Mouse (Mus musculus): Measurements from ENCODE around the gene Ewsr1. TPM values are rescaled to one million over a fixed set of nuclear protein-coding genes. Genes with fewer than 3 reads are reported as not detected.

Ewsr1 gene
- total and polyA plus RNA-seq, 2 experiments from 2014 or later = 355 to 390 TPM

- Histone ChIP-seq H3K27me3 (ENCODE audit: insufficient read depth, low read length) (no peaks in the 10 kb centered on the region), H3K4me1 (ENCODE audit: insufficient read depth) (no peaks in the 10 kb centered on the region), H3K9me3 (ENCODE audit: low read length) (no peaks in the 10 kb centered on the region), H3K4me2 (ENCODE audit: low read depth) (no peak overlapping the region), H3K27ac (ENCODE audit: low read depth, low read length) (no peak overlapping the region), H3K36me3 (ENCODE audit: insufficient read depth) (no peaks in the 10 kb centered on the region), H3K9ac (no peak overlapping the region), H3K4me3 (ENCODE audit: low read depth, low read length) (no peak overlapping the region)
- WGBS = 77% methylated on average over 11 of the region's 11 CpGs
- TF ChIP-seq CTCF (IDR thresholded peaks at IDR 0.05; ENCODE audit: low read depth) = no peak
- DNase-seq (no peak), ATAC-seq (no peak)
Measured at GRCm38 (mm10) chr11:5135914-5136313, 36.8 kb upstream of the Ewsr1 start.

GRCm38 (mm10) chr11:5132751-5133150 is 33.7 kb upstream of the Ewsr1 start:
- Histone ChIP-seq H3K27me3 (ENCODE audit: insufficient read depth, low read length) (no peaks in the 10 kb centered on the region), H3K9me3 (ENCODE audit: low read length) (no peaks in the 10 kb centered on the region), H3K4me1 (ENCODE audit: insufficient read depth) (peaks cover 7% of the 10 kb centered on the region; the same call in 1 of the 2 replicates), H3K36me3 (ENCODE audit: insufficient read depth) (no peaks in the 10 kb centered on the region), H3K9ac (no peak overlapping the region), H3K4me2 (ENCODE audit: low read depth) (no peak overlapping the region), H3K4me3 (ENCODE audit: low read depth, low read length) (no peak overlapping the region), H3K27ac (ENCODE audit: low read depth, low read length) (no peak overlapping the region)
- no peak for TF ChIP-seq CTCF (IDR thresholded peaks at IDR 0.05; ENCODE audit: low read depth)
- DNase-seq (no peak), ATAC-seq (no peak)
- WGBS = 76% methylated on average over 4 of the region's 4 CpGs

- Histone ChIP-seq H3K4me3 (ENCODE audit: low read depth, low read length) (no peak overlapping the region), H3K4me2 (ENCODE audit: low read depth) (no peak overlapping the region), H3K9me3 (ENCODE audit: low read length) (no peaks in the 10 kb centered on the region), H3K4me1 (ENCODE audit: insufficient read depth) (peaks cover 7% of the 10 kb centered on the region; the same call in 1 of the 2 replicates), H3K36me3 (ENCODE audit: insufficient read depth) (no peaks in the 10 kb centered on the region), H3K27me3 (ENCODE audit: insufficient read depth, low read length) (no peaks in the 10 kb centered on the region), H3K27ac (ENCODE audit: low read depth, low read length) (no peak overlapping the region), H3K9ac (no peak overlapping the region)
- no peak for ATAC-seq
- no peak for DNase-seq
- WGBS = 64% methylated on average over 4 of the region's 4 CpGs
- no peak for TF ChIP-seq CTCF (IDR thresholded peaks at IDR 0.05; ENCODE audit: low read depth)
Measured at GRCm38 (mm10) chr11:5130111-5130665, 31.1 kb upstream of the Ewsr1 start.

- H3K27ac ChIP-seq (ENCODE audit: low read depth, low read length) = no peak overlapping the region
- peaks cover 3% of the 10 kb centered on the region; the same call in 1 of the 2 replicates for H3K9me3 ChIP-seq (ENCODE audit: low read length)
- H3K27me3 ChIP-seq (ENCODE audit: insufficient read depth, low read length) = no peaks in the 10 kb centered on the region
- peaks cover 7% of the 10 kb centered on the region; the same call in 1 of the 2 replicates for H3K4me1 ChIP-seq (ENCODE audit: insufficient read depth)
- no peak overlapping the region for H3K4me2 ChIP-seq (ENCODE audit: low read depth)
- no peaks in the 10 kb centered on the region for H3K36me3 ChIP-seq (ENCODE audit: insufficient read depth)
- WGBS = 11% methylated on average over 5 of the region's 5 CpGs
- no peak overlapping the region for H3K9ac ChIP-seq
- TF ChIP-seq CTCF (IDR thresholded peaks at IDR 0.05; ENCODE audit: low read depth) = no peak
- ATAC-seq (0 out of 2 replicates have a peak, but pooled peaks have one; percentile 15), DNase-seq (no peak)
- no peak overlapping the region for H3K4me3 ChIP-seq (ENCODE audit: low read depth, low read length)
Measured at GRCm38 (mm10) chr11:5129035-5129480, 30.0 kb upstream of the Ewsr1 start.

- Histone ChIP-seq H3K27ac (ENCODE audit: low read depth, low read length) (no peak overlapping the region), H3K4me2 (ENCODE audit: low read depth) (no peak overlapping the region), H3K9ac (no peak overlapping the region), H3K4me3 (ENCODE audit: low read depth, low read length) (no peak overlapping the region), H3K27me3 (ENCODE audit: insufficient read depth, low read length) (no peaks in the 10 kb centered on the region), H3K36me3 (ENCODE audit: insufficient read depth) (no peaks in the 10 kb centered on the region), H3K9me3 (ENCODE audit: low read length) (peaks cover 3% of the 10 kb centered on the region; the same call in 1 of the 2 replicates), H3K4me1 (ENCODE audit: insufficient read depth) (peaks cover 7% of the 10 kb centered on the region; the same call in 1 of the 2 replicates)
- ATAC-seq (no peak), DNase-seq (no peak)
- no peak for TF ChIP-seq CTCF (IDR thresholded peaks at IDR 0.05; ENCODE audit: low read depth)
- 53% methylated on average over 4 of the region's 4 CpGs for WGBS
Measured at GRCm38 (mm10) chr11:5125713-5126112, 26.6 kb upstream of the Ewsr1 start.

GRCm38 (mm10) chr11:5114931-5115581 is 16.0 kb upstream of the Ewsr1 start:
- DNase-seq (peak; percentile 89), ATAC-seq (peak; percentile 77)
- Histone ChIP-seq H3K9ac (no peak overlapping the region), H3K36me3 (ENCODE audit: insufficient read depth) (no peaks in the 10 kb centered on the region), H3K27ac (ENCODE audit: low read depth, low read length) (no peak overlapping the region), H3K27me3 (ENCODE audit: insufficient read depth, low read length) (no peaks in the 10 kb centered on the region), H3K9me3 (ENCODE audit: low read length) (no peaks in the 10 kb centered on the region), H3K4me1 (ENCODE audit: insufficient read depth) (no peaks in the 10 kb centered on the region), H3K4me3 (ENCODE audit: low read depth, low read length) (no peak overlapping the region), H3K4me2 (ENCODE audit: low read depth) (no peak overlapping the region)
- WGBS = 32% methylated on average over 13 of the region's 13 CpGs
- TF ChIP-seq CTCF (IDR thresholded peaks at IDR 0.05; ENCODE audit: low read depth) = peak; percentile 100

- Histone ChIP-seq H3K9ac (no peak overlapping the region), H3K4me3 (ENCODE audit: low read depth, low read length) (no peak overlapping the region), H3K27ac (ENCODE audit: low read depth, low read length) (no peak overlapping the region), H3K4me1 (ENCODE audit: insufficient read depth) (no peaks in the 10 kb centered on the region), H3K4me2 (ENCODE audit: low read depth) (no peak overlapping the region), H3K36me3 (ENCODE audit: insufficient read depth) (no peaks in the 10 kb centered on the region), H3K9me3 (ENCODE audit: low read length) (no peaks in the 10 kb centered on the region), H3K27me3 (ENCODE audit: insufficient read depth, low read length) (no peaks in the 10 kb centered on the region)
- no peak for TF ChIP-seq CTCF (IDR thresholded peaks at IDR 0.05; ENCODE audit: low read depth)
- ATAC-seq (no peak), DNase-seq (no peak)
- WGBS = 81% methylated on average over 7 of the region's 7 CpGs
Measured at GRCm38 (mm10) chr11:5113645-5114044, 14.6 kb upstream of the Ewsr1 start.
